Mouse (Mus musculus) left cerebral cortex, postnatal 10 days (tissue): Measurements from ENCODE around the gene Polr3e. TPM values are rescaled to one million over a fixed set of nuclear protein-coding genes. Genes with fewer than 3 reads are reported as not detected.
"Not testable (repeated sequence)": the region's sequence is repeated elsewhere in the genome, so short reads cannot be mapped to it uniquely, and the experiment has no call there.

Experiments
- DNase-seq, 2 experiments: peaks; one replicate each; pipeline ENCODE4 v3.0.0; 2021 to 2022; ENCODE audit warnings: low spot score in 2 of 2, mixed read lengths in 1 of 2; ENCODE audit errors: extremely low spot score in 1 of 2
- intact Hi-C: fragments of 180-260 bp; cut with DNase I; formaldehyde crosslinking; loops from one replicate; pipeline ENCODE4 v1.15.1; 2025
- total RNA-seq, 2 experiments: library from RNA; stranded (reverse); gene quantifications; 2 replicates each; pipeline ENCODE4 v1.2.3; 2021

The Polr3e gene
- total RNA-seq, 2 experiments from 2014 or later = 34.5 to 34.6 TPM

DNA sequence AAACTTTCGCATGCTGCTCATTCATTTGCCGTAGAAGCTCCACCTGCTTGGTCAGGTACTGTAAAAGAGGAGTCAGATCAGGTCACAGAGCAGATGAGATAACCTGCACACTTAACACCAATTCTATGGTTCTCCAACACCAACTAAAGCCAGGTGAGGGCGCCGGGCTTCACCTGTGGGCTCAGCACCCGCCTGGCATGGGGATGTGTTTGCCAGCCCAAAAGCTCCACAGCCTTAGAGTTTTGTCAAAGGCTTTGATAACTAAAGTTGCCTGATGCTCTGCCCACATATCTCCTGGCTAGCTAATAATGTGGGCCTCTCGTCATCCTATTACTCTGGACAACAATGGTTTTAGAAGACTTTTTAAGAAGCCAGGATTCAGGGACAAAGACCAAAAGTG, 43.1 kb downstream of the Polr3e start:
- DNase-seq = no peak
- intact Hi-C loops = no loop called here

DNA sequence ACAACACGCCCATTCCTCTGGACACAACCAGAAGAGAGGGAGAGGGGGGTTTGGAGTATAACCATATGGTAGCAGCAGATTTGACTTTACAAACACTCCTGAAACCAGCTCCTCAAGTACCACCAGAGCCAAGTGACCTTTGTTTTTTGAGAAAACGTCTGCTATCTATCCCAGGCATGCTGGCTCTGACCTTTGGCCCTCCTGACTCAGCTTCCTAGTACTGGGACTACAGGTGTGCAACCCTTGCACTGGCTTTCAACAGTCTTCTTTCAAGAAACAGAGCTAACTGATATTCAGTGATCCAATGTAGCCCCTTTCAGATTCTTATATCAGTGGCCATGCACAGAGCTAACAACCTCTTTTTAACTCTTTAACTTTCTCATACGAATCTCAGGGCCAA, 44.3 kb downstream of the Polr3e start:
- DNase-seq = no peak
- intact Hi-C loops = no loop called here

DNA sequence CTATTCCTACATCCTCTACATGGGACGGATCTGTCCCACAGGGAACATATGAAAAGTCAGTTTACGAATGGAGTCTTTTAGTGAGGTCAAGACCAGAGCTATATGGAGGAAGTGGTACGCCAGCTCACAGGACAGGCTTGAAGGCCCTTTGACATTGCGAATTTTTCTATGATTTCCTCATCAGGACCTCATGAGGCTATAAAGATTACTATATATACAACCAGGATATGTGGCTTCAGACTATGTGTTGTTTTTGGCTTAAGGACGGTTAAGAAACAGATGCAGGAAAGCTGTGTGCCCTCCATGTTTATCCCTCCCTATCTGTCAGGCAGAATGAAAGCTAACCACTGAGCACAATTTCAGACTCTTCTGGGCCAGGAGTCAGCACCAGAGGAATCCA, 45.6 kb downstream of the Polr3e start:
- intact Hi-C loops = no loop called here

DNA sequence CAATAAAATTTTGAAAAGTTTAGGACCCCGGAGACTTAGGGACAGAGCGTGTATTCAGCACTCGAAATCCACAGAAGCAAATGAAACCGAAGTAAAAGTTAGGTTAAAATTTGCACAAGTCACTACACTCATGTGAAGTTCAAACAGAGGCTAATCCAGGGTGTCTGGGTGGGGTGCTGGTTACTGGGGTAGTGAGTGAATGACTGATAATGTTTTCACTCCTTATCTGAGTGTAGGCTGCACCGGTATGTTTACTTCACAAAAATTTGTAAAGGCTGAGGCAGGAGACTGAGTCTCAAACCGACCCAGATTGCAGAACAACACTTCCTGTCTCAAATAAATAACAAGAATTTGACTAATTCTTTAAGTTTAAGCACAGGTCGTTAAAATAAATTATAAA, 51.7 kb downstream of the Polr3e start:
- intact Hi-C loops = no loop called here
- no peak for DNase-seq

More for the DNA sequence above, 45.6 kb downstream of the Polr3e start:
- DNase-seq = no peak

DNA sequence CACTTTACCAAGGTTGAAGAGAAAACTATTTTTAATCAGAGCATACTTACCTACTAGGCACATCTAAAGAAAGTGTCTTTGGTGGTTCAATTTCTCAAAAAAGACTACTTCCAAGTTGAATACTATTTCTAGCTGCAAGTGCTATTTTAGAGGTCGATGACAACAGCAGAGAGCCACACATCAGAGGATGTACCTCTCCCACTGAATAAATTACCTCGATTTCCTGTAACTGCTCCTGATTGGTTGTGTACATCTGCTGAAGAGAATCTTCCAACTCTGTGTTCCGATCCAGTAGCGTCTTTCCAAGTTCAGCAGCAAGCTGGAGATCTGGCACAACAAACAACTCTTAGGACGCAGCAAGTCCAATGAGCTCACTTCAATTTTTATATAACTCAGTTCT, 52.6 kb downstream of the Polr3e start:
- DNase-seq = no peak

DNA sequence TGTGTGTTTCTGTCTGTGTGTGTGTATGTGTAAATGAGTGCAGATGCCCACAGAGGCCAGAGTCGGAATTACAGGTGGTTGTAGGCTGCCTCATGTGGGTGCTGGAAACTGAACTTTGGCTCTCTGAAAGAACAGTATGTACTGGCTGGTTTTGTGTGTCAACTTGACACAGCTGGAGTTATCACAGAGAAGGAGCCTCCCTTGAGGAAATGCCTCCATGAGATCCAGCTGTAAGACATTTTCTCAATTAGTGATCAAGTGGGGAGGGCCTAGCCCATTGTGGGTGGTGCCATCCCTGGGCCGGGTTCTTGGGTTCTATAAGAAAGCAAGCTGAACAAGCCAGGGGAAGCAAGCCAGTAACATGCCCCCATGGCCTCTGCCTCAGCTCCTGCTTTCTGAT, 54.9 kb downstream of the Polr3e start:
- intact Hi-C loops, DNase-seq: not testable (repeated sequence)

More for the DNA sequence above, 52.6 kb downstream of the Polr3e start:
- intact Hi-C loops = no loop called here

DNA sequence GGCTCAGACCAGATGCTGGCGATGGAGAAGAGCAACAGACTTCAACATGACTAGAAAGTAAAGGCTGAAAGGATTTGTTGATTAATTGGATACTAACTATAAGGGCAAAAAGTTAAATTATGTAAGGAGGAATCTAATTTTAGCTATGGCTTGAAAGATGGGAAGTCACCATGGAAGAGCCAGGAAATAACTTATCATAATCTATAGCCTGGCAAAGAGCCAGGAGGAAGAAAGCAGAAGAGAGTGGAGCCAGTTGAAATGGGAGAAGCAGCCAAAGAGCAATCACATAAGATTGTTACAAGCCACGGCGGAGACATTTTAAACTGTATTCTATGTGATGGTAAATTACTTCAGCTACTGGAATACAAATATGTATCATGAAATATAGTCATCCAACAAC, 56.5 kb downstream of the Polr3e start:
- DNase-seq = no peak
- intact Hi-C loops = no loop called here

DNA sequence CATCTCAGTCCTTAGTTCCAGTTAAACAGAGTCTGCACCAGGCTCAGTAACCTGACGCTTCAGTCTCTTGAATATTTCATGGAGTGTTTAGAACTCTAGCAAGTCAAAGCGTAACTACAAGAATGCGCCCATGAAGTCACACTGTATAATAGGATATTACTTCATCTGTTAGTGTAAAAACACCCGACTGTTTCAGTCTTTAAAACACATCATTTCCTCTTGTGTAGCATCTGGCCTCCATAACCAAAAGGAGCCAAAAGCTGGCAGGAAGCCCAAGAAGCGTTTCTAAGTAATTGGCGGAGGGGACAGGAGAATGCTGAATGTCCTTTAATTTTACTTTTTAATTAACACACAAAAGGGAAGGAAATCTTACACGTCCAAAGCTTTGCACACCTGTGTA, 59.5 kb downstream of the Polr3e start:
- peak in 1 of 2 experiments; percentile 59 for DNase-seq
- intact Hi-C loops = no loop called here

DNA sequence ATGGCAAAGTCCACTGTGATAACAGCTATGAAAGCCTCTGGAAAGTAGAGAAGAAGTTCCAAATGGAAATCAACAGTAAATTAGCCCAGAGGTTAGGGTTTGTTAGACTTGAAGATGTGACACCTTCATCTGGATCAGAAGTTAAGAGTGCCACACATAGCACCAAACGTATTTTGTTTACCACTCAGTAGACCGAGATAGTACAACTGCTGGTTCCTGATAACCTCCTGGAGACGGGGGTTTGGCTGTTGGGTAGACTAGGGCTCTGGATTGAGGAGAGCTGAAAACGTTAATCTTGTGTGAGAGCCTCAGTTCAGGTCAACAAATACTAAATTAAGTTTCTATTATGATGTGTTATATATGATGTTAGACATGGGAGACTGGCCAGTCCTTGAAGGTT, 62.5 kb downstream of the Polr3e start:
- intact Hi-C loops = no loop called here
- DNase-seq = no peak

DNA sequence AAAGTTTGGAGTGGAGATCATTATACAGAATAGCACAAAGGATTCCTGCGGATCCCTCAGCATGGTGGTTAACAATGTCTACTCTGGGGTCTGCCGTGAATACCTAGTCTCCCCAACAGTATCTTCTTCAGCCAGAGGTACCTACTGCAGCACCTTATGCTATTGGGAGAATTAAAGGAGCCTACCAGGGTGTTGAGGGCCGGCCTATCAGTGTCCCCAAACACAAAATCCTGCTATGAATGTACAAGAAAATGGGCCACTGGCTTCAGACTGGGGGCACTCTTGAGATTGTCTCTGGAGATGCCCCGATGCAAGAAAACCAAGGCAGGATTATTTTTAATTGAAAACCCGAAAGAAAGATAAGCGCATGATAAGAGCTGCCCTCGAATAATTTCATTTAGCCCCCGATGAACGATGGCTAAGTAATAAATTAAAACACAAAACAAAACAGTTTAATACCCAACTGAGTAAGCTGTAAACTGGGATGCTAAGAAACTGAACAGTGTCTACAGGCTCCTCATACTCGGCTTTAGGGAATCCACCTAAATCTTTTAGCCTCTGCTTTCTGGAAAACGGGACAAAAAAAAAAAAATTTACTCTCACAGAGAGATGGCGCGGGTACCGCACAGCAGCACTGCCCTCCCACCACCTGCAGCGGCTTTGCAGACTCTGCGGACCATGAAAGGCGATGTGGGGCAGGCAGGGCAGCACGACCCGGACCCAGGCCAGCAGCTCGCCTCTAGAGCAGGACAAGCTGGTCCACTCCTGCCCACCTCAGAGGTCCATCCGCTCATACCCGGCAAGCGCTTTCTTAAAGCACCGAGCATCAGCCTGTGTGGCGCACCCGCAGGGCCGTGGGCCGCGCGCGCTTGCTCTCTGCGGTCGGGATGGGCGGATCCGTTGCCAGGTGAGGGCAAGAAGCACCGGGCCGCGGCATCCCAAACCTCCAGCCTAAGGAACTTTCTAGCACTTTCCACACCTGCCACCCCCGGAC, 63.7 kb downstream of the Polr3e start:
- DNase-seq = peak in 1 of 2 experiments; percentile 56
- intact Hi-C loops = no loop called here

DNA sequence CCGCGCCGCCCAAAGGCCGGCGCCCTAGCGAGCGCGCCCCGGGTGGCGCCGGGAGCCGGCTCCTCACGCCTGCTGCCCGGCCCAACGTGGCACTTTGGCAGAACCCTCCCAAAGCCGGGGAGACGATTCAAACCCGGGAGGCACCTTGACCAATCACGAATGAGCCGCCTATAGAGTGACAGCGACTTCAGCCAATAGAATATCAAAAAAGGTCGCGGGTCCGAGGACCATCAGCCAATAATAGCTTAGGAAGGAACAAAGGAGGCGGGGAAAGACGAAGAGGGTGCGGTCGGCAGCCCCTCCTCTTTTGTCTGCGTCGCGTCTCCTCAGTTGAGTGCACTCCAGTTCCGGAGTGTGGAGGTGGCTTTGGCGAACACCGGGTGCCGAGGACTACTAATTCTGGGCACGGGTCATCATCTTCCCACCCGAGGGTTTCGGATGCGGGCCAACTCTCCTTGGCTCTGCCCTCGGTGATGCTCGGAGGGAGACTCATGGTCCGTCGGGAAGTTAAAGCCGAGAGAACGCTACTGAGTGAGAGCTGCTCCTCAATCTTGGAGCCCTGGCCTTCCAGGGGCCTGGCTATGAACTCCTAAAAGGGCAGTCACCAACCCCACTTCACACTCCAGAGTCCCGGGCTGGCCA, 64.8 kb downstream of the Polr3e start, which contains the start of the genes Cdr2 and Mfsd13b:
Cdr2 (minus strand) TSS at position 113 of the 642 bp plus-strand sequence.
Mfsd13b (plus strand) TSS at position 310 of the 642 bp plus-strand sequence.
- intact Hi-C loops = no loop called here
- DNase-seq = peak; percentile 91 to 96

DNA sequence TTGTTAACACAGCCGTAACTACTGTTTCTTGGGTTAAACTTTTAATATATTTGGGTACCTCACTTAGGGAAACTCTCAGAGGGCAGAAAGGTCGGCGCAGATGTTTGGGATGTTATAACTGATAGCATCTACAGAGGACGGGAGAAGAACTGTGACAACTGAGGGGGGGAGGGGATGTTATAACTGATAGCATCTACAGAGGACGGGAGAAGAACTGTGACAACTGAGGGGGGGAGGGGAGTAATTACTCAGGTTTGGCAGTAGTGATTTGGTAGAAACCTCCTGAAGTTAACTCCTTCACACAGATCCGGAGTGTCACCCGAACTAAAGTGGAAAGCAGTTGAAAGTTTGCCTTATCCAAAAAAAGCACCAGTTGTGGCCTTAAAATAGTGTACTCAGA, 65.4 kb downstream of the Polr3e start:
- intact Hi-C loops = no loop called here
- DNase-seq = no peak

DNA sequence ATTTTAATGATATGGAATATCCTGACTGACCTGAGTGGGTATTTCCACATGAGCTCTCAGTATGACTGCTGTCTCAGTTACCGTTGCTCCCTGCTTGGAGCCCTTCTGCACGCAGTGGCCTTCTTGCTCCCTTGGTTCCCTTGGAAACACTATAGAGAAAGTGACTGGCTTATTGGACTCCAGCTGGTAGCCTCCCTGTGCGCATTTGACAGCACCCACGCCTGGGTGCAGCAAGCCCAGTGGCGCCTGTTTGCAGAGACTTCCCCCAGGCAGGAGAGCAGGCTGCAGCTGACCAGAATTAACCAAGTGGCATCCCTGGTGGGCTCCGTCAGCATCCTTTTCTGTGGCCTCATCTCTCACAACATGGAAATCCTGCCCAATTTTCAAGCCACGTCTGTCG, 73.6 kb downstream of the Polr3e start:
- intact Hi-C loops = no loop called here
- DNase-seq = peak in 1 of 2 experiments; percentile 24

Other genes with a start within 250 kb of the Polr3e start
- not detected for gene Pdzd9, start 247.4 kb upstream of the Polr3e start, total RNA-seq
- gene Mosmo, start 240.1 kb upstream of the Polr3e start, total RNA-seq = 10 to 100 TPM; 56.3 to 66.2 TPM
- 10 to 100 TPM; 14.8 to 17.6 TPM for gene Vwa3a, start 178.4 kb upstream of the Polr3e start, total RNA-seq
- gene Gm5737, start 105.4 kb upstream of the Polr3e start, total RNA-seq = under 1 TPM in 1 of 2 experiments, not detected in 1; 0.28 TPM
- gene Eef2k, start 74.9 kb upstream of the Polr3e start, total RNA-seq = 10 to 100 TPM; 45.1 to 46.0 TPM
- gene Cdr2, start 64.6 kb downstream of the Polr3e start, total RNA-seq = 1 to 10 TPM; 4.8 to 5.5 TPM
- under 1 TPM in 1 of 2 experiments, not detected in 1; 0.21 TPM for gene Mfsd13b, start 64.8 kb downstream of the Polr3e start, total RNA-seq
- 10 to 100 TPM; 85.4 to 96.1 TPM for gene Mettl9, start 116.7 kb downstream of the Polr3e start, total RNA-seq
- gene Igsf6, start 156.8 kb downstream of the Polr3e start, total RNA-seq = under 1 TPM in 1 of 2 experiments, not detected in 1; 0.16 TPM
- gene Otoa, start 163.9 kb downstream of the Polr3e start, total RNA-seq = under 1 TPM; 0.36 to 0.41 TPM